Mouse (Mus musculus): Measurements from ENCODE around the gene Naglu.

Gene Naglu

GRCm38 (mm10) chr11:101083083-101083697, 13.4 kb downstream of the Naglu start:
- DNase-seq (ENCODE audit: low read depth, low spot score), result no peak

GRCm38 (mm10) chr11:101084246-101084645, 14.4 kb downstream of the Naglu start:
- DNase-seq (ENCODE audit: low read depth, low spot score), result no peak

- DNase-seq (ENCODE audit: low read depth, low spot score), result no peak
These were observed 15.0 kb downstream of the Naglu start for GRCm38 (mm10) chr11:101084811-101085210.

GRCm38 (mm10) chr11:101085617-101086322, 16.0 kb downstream of the Naglu start:
- DNase-seq (ENCODE audit: low read depth, low spot score), result no peak

- no peak for DNase-seq (ENCODE audit: low read depth, low spot score)
These were observed 16.5 kb downstream of the Naglu start for GRCm38 (mm10) chr11:101086323-101086674.

- DNase-seq (ENCODE audit: low read depth, low spot score), result peak; percentile 97
These were observed 17.2 kb downstream of the Naglu start, which contains the start of gene Mlx for GRCm38 (mm10) chr11:101086756-101087681. Gene Mlx, plus strand, starts transcription at chr11:101087277.

- no peak for DNase-seq (ENCODE audit: low read depth, low spot score)
These were observed 17.9 kb downstream of the Naglu start for GRCm38 (mm10) chr11:101087682-101088055.

- no peak for DNase-seq (ENCODE audit: low read depth, low spot score)
These were observed 20.1 kb downstream of the Naglu start for GRCm38 (mm10) chr11:101089931-101090330.

- no peak for DNase-seq (ENCODE audit: low read depth, low spot score)
These were observed 25.1 kb downstream of the Naglu start for GRCm38 (mm10) chr11:101094930-101095313.

GRCm38 (mm10) chr11:101095314-101096024, 25.7 kb downstream of the Naglu start, which contains the start of gene Psmc3ip:
Gene Psmc3ip, minus strand, starts transcription at chr11:101095436.
- DNase-seq (ENCODE audit: low read depth, low spot score), result peak; percentile 98

- DNase-seq (ENCODE audit: low read depth, low spot score), result no peak
These were observed 28.4 kb downstream of the Naglu start for GRCm38 (mm10) chr11:101098231-101098630.

GRCm38 (mm10) chr11:101103011-101103410, 33.2 kb downstream of the Naglu start:
- DNase-seq (ENCODE audit: low read depth, low spot score), result no peak

GRCm38 (mm10) chr11:101109351-101109750, 39.5 kb downstream of the Naglu start:
- no peak for DNase-seq (ENCODE audit: low read depth, low spot score)

- no peak for DNase-seq (ENCODE audit: low read depth, low spot score)
These were observed 40.9 kb downstream of the Naglu start for GRCm38 (mm10) chr11:101110708-101111107.

- no peak for DNase-seq (ENCODE audit: low read depth, low spot score)
These were observed 41.4 kb downstream of the Naglu start for GRCm38 (mm10) chr11:101111178-101111577.

GRCm38 (mm10) chr11:101112186-101112585, 42.4 kb downstream of the Naglu start:
- DNase-seq (ENCODE audit: low read depth, low spot score), result no peak

GRCm38 (mm10) chr11:101115564-101115963, 45.8 kb downstream of the Naglu start:
- peak; percentile 79 for DNase-seq (ENCODE audit: low read depth, low spot score)

GRCm38 (mm10) chr11:101118105-101118504, 48.3 kb downstream of the Naglu start:
- no peak for DNase-seq (ENCODE audit: low read depth, low spot score)

- DNase-seq (ENCODE audit: low read depth, low spot score), result no peak
These were observed 49.4 kb downstream of the Naglu start for GRCm38 (mm10) chr11:101119131-101119760.

- peak; percentile 100 for DNase-seq (ENCODE audit: low read depth, low spot score)
These were observed 50.1 kb downstream of the Naglu start, which contains the start of the genes Retreg3 and Tubg1 for GRCm38 (mm10) chr11:101119761-101120544. Gene Retreg3, minus strand, starts transcription at chr11:101119893. Gene Tubg1, plus strand, starts transcription at chr11:101119938.

Data from A20 (cell line).